Mouse (Mus musculus): ENCODE results near the gene Epha4.

Gene Epha4

DNA sequence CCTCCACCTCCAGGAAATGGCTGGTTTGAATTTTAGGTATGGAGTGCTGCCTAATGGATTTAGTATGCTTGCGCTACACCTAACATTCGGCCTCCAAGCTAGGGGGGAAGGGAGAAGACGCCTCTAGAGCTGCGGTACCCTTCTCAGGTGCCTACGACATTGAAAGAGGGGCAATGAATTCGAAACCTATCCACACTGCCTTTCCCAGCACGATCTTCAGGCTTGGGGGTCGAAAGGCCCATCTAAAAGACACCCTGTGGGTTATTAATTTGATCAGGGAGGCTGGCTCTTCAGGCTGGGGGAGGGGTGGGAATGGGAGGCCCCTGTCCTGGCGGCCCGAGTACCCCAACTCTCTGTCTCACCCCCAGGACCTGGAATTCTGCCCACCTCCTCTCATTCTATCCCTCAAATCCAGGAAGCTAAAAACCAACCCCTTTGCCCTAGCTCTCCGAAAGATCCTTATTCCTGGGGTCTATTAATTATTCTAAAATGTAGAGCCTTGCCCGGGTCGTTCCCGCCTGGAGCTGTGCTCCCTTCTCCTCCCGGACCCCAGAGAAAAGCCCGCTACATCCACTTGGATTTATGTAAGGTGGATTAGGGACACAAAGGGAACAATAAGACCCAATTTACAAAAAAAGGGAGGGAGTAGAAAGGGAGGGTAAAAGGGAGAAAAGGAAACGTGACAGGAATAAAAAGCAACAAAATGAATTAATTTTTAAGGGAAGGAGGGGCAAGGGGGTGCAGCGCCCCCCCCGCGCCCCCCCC is 2.3 kb downstream of the Epha4 start:
- in situ Hi-C loops (cut with MboI): no loop called here

DNA sequence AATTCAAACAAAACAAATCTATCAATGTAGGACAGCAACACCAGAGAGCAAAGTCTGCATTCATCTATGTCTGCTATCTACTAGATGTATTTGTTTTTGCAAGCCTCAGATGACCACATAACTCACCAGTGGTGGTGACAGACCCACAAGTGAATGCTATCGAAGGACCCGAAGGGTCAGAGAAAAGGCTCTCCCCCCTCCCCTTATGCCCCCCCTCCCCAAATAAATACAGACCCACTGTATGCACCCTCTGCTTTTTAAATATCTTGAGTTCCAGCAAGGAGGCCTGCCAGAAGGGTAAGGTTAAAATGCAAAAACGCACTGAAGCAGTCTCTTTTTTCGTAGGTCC is 2.9 kb downstream of the Epha4 start:
- in situ Hi-C loops (cut with MboI): no loop called here

DNA sequence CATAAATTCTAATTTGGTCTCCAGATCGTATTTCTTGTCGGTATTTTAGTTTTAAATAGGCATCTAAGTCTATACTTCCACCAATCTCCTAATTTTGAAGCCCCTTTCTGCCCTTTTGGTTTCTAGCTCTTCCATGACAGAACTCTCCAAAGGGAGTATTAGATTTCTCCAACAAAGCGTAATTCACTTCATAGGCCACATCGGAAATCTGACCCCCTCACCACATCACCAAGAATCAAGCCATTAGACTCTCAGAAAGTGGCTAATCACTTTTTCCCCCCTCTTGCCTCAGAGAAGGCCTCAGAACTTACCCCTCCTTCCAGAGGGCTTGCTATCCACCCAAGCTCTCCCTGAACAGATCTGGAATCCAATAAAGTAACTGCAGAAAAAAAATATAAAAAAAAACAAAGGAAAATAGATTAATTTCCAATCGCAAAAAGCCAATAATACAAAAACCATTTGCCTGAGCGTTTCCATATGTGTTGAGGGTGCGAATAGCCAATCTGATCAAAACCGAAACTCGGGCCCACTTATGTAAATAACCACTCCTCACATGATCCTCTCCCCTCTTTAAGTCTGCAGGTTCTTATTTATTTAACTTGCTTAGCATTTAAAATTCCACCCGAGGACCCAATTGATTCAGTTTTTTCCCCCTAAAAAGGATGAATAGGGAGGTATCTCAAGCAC is 3.4 kb downstream of the Epha4 start:
- in situ Hi-C loops (cut with MboI): no loop called here

DNA sequence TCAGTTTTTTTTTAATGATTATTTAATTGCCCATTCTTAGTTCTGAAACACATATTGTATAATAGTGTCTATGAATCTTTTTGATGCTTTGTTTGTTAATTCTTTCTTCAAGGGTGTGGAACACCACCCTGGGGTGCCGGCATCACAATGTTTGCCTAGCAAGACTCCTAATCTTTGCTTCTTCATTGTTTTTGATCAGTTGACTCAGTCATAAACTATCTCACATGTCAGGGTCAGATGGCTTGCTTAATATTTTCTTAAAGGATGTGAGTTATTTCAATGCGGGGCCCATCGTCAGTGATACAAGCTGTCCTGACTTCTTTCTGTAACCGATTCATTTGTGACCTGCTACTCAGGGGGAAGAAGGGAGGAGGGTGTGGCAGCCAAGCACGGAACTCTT is 4.3 kb downstream of the Epha4 start:
- in situ Hi-C loops (cut with MboI): no loop called here

DNA sequence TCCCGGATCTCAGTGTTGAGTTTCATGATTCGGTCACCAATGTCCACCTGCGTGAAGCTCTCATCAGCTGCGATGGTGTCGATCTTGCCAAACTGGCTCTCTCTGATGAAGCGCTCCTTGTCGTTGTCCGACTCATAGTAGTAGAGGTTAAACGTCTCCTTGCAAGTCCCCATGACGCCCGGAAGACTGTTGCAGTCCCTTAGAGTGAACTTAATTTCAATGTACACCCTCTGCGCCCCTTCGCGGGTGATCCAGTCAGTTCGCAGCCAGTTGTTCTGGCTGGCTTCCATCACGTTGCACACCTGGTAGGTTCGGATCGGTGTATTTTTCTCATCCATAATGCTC is 8.1 kb downstream of the Epha4 start:
- in situ Hi-C loops (cut with MboI): no loop called here

DNA sequence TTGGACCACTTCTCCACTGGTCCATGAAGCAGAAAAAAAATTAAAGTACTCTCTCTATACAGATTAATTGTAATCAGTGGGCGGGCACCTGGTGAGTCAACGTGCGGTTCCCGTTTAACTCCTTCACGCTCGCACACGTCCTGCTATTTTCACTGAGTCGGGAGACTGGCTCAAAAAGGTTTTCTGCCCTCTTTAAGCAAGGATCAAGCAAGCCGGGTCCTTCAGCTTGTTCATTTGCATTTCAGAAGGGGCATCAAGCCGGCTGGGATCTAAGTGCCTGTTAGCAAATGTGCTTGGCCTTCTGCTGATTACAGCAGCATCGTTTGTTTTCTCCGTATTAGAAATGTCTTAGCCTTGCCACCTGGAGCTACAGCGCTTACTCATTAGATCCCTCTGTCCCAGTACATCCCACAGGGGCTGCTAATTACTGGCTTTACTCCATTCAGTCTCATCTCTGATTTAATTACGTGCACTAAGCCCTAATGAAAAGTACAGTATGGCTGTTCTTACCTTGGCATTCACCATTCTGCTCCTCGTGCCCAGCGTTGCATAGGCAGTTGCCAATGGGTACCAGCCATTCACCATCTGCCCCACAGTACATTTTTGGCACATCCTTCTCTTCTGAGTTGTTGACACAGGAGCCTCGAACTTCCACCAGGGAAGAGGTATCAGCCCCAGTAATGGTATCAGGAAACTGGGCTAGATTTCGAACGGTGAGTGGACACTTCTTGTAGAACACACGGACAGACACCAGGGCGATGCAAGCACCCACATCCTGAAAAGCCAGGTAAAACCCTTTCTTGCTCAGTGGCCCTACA is 8.6 kb downstream of the Epha4 start:
- in situ Hi-C loops (cut with MboI): no loop called here

DNA sequence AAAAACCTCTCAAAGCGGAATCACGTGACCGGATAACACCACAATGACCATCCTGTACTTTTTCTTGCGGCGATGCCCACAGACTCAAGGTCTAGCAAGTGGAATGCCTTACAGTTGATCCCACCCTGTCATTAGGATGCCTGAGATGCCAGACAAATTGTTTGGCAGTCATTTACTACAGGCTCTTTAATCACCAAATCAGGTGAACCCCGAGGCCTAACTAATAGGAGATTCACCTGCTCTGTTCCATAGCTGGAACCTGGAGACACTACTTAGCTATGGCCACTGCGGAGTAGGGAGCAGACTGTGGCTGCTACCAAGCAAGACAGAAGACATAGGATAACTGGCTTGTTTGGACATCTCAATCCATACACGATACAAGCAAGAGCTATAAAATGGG is 9.6 kb downstream of the Epha4 start:
- in situ Hi-C loops (cut with MboI): no loop called here

DNA sequence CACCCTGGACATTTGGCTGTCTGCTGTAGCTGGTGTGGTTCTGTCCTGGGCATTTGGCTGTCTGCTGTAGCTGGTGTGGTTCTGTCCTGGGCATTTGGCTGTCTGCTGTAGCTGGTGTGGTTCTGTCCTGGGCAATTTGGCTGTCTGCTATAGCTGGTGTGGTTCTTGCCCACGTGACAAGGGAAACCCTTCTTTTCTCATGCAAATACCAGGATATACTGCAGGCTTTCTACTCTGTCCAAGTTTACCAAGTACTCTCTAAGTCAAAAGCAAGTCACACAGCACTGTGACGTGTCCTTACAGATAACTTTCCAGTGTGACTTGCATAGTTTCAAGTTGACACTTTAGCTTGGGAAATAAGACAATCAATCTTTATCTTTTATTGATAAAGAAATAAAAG is 10.1 kb downstream of the Epha4 start:
- in situ Hi-C loops (cut with MboI): no loop called here

DNA sequence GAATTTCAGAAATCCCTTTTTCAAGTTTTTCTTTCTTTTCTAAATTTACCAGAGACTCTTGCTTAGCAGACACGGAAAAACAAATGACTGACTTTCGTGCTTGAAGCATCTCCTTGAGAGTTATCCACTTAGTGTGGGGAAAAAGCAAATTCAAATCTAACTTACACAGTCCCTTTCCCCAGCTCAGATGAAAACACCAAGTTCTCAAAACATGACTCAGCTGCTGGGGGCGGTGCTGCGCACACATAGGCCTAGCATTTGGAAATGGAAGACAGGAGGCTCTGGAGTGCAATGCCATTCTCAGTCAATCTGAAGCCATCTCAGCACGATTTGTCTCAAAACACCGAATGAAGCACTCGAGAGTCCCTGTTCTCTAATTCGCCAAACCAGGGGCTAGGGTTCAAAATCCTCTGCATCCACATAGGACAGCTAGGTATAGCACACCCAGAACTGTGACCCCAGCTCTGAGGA is 11.1 kb downstream of the Epha4 start:
- in situ Hi-C loops (cut with MboI): no loop called here

DNA sequence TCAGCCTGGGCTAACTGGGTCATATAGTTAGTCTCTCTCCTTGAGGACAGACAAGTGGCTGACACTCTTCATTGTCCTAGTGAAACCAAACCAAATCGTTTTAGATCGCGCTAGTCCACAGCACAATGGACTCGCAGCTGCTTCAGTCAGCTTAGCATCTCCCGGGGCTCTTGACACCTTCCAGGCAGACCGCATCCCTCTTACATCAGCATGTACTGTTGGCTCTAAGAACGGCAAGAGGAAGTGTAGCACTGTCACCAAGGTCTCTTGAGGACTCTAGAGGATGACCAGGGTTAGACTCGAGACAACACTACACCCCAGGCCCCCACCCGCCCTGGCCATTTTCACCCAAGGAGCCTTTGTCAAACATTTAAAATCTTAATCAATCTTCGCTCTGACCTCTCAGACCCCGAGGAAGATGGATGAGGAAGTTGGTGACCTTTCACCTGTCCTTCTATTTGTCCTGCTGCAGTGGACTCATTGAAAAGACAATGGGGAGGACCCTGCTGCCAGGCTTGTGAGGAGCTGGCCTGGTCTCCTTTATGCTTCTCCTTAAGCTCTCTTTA is 12.3 kb downstream of the Epha4 start:
- in situ Hi-C loops (cut with MboI): no loop called here

DNA sequence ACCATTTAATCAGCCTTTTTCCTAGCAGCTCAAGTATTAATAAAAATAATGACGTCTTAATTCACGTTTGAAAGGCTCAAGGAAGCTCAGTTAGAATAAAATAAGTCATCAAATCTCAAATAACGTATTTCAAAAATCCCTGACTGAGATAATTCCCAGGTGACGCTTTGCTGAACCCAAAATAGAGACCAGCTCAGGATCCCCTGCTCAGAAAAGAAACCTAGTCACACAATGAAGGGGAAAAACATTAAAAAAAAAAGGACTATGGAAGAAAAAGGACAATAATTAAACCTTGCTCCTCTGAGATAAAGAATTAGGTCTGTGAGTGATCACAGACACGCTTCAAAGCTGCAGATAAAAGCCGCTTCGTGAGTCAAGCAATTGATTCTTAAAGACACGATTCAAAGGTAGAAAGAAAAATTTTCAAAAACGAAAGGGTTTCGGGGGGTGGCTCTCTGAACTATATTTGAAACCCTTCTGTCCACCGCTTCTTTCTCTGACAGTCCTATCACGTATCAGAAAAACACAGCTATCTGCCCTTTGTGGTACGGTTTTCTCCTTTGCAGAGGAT is 13.4 kb downstream of the Epha4 start:
- in situ Hi-C loops (cut with MboI): no loop called here

DNA sequence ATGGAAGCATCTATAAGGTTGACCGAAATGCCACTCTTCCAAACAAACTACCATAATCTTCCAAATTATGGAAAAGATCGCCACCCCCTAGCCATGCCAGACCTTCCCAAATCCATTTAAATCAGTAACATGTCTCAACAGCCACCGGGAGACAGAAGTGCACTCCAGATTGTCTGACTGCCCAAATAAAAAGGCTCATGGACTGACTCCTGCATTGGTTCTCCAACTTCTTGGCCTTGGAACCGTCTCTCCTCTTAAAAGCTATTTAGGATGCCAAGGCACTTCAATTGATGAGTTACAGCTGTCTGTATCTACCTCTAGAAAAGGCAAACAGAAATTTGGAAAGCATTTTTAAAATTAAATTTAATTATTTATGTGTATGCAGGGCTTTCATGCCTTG is 17.4 kb downstream of the Epha4 start:
- in situ Hi-C loops (cut with MboI): no loop called here

DNA sequence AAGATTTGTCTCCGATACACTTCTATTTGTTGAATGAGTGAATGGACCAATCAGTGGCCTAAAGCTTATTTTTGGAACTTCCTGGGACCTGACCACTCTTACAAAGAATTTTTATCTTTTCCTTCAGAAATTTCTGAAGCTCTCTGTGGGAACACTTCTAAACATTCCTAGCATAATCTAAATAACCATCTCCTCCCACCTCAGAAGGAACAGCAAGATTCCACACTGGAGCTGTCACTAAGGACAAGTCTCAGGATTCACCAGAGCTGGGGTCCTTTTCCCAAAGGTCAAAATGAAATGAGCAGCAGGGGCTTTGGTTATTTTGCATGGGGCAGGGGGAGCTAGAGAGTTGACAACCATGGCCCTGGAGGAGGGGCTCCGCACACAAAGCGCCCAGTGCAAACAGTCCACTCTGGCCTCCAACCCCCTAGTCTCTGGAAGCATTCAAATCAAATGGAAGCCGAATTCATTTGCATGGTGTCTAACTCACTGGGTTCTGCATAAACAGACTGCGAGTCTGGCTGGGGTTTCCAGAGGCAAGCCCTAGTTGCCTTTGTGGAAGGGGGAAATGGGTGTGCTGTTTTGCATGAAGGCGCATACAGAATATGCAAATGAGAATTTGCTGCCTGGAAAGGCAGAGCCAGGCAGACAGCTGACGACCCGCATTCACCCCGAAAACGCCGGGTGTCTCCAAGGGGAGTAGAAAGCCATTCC is 18.3 kb downstream of the Epha4 start:
- in situ Hi-C loops (cut with MboI): no loop called here

DNA sequence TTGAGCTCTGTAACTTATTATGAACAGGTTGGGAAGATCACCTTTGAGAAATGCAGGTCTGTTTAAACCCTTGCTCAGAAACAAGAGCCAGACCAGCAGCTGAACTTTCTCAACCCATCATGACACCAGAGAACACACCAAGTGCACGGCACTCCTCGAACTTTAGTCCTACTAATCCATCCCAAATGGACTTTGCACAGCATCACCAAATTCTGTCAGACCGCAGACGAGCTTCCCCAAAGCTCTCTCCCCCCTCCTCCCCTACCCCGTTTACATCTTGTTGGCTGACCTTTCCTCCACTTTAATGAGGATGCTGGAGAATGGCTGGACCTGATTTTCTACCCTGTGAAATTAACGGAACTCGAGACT is 19.1 kb downstream of the Epha4 start:
- in situ Hi-C loops (cut with MboI): no loop called here

DNA sequence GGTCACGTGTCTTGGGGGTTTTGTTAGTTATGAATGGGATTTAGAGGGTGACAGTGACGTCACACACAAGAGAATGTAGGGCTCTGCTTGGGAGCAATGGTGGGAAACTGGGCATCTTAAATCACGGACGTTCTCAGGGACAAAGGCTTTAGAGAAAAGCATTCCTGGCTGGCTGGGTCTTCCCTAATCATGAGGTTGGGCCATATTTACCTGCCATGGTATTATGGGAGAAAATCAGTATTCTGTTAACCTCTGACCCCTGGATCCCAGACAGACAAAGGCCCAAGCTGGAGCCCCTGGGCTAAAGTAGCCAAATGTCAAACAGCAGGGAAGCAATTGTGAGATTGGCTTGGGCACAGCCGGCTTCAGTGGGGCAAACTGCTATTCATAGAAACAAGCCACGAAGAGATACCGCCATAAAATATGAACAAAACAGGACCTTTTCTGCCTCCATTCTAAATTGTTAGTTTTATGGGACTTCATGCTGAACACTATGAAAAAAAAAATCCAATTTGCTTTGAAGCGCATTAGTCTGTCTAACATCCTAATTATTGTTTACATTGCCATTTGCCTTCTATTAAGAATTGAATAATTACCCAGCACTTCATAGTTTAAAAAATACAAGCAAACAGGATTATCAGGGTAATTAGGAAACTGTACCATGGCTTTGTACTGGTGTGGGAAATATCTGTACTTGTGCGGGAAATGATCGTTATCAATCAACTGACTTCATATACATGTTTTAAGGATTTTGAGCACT is 19.7 kb downstream of the Epha4 start:
- in situ Hi-C loops (cut with MboI): no loop called here

DNA sequence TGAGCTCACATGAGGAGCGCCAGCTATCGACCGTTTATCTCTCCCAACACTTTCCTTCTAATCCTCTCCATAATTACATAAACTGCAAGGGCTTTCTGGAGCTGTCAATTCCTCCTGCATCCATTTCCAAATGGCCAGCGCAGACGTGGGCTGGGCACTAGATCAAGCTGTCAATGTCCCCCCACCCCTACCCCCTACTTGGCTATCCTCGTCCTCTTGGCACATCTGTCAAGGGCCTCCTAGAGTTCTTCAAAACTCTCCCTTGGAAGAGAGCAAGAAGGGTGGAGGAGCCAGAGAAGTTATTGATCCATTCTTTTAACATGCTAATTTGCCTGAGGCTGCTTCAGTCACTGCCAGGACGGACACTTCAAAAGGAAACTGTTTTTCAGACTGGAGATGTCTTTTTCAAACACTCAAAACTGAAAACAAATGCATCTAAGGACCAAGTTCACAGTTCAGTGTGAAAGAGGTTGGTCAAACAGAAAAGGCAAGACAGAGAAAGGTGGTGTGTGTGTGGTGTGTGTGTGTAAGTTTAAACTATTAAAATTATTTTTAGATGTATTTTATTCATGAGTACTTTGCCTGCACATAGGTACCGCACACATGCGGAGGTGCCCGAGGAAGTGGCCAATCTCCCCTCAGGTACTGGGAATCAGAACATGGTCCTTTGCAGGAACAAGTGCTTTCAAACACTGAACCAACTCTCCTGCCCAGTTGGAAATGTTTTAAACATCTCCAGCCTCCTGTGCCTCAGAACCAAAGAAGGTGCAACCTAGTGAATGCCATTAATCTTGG is 20.9 kb downstream of the Epha4 start:
- in situ Hi-C loops (cut with MboI): no loop called here

DNA sequence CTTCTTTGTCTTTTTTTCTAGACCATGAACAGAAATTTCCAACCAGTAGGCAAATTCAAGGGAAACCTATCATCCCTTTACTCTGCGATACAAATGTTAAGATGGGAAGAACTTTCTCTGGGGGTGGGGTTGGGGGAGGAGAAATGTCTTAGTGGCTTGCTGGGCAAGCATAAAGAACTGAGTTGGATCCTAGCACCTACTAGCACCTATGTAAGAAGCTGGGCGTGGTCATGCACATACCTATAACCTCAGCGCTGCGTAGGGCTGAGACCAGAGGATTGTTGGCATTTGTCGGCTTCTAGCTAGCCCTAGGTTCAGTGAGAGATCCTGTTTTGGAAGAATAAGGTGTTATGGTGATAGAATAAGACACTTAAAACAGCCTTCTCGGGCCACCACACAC is 24.7 kb downstream of the Epha4 start:
- in situ Hi-C loops (cut with MboI): no loop called here

DNA sequence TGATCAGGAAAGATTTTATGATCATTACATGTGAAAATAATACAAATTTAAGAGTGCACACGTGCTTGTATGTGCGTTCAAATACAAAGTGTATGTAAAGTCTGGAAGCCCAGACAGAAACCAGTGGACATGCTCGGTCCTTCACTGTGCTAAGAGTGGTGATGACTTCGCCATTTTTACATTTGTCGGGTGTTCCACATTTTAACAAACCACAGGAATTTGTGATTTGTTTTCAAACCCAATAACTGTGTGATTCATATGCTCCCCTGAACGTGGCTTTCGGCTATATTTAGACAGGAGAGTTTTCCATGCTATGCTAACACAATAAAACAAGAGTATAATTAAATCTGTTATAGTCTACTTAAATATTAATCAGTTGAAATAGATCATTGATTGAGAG is 25.5 kb downstream of the Epha4 start:
- in situ Hi-C loops (cut with MboI): no loop called here

DNA sequence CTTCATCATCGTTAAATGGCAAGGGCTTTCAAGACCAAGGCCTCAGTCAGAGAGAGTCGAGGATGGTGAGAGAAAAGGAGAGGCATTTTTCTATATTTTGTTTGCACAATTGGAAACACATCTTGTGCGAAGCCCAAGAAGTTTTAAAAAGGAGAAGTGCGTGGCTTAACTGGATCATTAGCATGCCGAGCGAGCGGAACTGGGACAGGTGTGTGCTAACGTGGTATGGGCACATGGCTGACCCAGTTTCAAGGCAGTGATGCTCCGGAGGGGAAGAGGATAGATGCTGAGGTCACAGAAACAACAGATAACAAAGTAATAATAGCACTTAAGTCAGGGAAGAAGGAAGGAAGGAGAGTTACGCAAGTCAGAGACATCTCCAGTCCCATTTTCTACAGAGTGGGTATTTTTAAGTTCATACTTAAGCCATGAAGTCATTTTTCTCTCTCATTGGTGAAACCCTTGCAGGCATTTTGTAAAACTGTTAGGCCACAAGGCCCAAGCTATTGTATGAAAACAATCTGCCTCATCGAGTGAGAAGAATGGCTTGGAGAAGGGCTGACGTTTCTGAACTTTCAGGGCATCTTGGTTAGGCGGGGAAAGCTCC is 26.9 kb downstream of the Epha4 start:
- in situ Hi-C loops (cut with MboI): no loop called here
